Mouse (Mus musculus): Measurements from ENCODE around the gene Pld4.

- TF ChIP-seq CTCF (IDR thresholded peaks at IDR 0.05; ENCODE audit: insufficient read depth, low read depth, low read length) (no peak), POLR2A (IDR thresholded peaks at IDR 0.05; ENCODE audit: insufficient read depth, low read depth, low read length) (no peak)
Measured at GRCm38 (mm10) chr12:112798332-112798681, 37.9 kb downstream of the Pld4 start.

Data from olfactory bulb, adult 2 months (tissue).